13 mouse cellular contexts compared by ENCODE assay signal in genomic region chr8:12811231-12811630, GRCm38 (mm10). TPM values are rescaled to one million over a fixed set of nuclear protein-coding genes. Genes with fewer than 3 reads are reported as not detected.
DNase-seq lines count a peak whose midpoint lies in the region; ATAC-seq and TF ChIP-seq lines count a peak whose summit lies in the region.
"Had no signal": no experiment of that assay in that cellular context is flagged by ENCODE, and none has a peak within 500 bp of the region (broad histone marks: within the 10 kb centered on the region; RNA-seq: fewer than 3 reads in every experiment).

No protein-coding gene starts in this region.

- H3K27ac ChIP-seq in liver, postnatal 0 days (ENCODE audit: low read depth): no peak overlapping the region
- H3K27ac ChIP-seq in liver, embryonic 11.5 days (ENCODE audit: low read depth, low read length): no peak overlapping the region
- H3K27ac ChIP-seq: forebrain, embryonic 13.5 days; lung, embryonic 15.5 days had no signal

- peaks cover 18% of the 10 kb centered on the region for H3K27me3 ChIP-seq in liver, postnatal 0 days (ENCODE audit: insufficient read depth, low read length)
- no peaks in the 10 kb centered on the region for H3K27me3 ChIP-seq in liver, embryonic 11.5 days (replicated peaks; ENCODE audit: control insufficient read depth, insufficient read depth, low read length)
- H3K27me3 ChIP-seq: forebrain, embryonic 13.5 days; lung, embryonic 15.5 days had no signal

- no peak overlapping the region for H3K9ac ChIP-seq in liver, postnatal 0 days (replicated peaks)
- H3K9ac ChIP-seq in liver, embryonic 11.5 days (ENCODE audit: low read depth, low read length): no peak overlapping the region
- H3K9ac ChIP-seq: forebrain, embryonic 13.5 days; lung, embryonic 15.5 days had no signal

- ATAC-seq in frontal cortex, adult (ENCODE audit: low TSS enrichment): peak; percentile 65
- no peak for ATAC-seq in liver, postnatal 0 days
- no peak for ATAC-seq in liver, embryonic 11.5 days (replicated peaks; ENCODE audit: low FRiP score)
- ATAC-seq: forebrain, embryonic 13.5 days had no signal

- H3K4me1 ChIP-seq in liver, postnatal 0 days (ENCODE audit: insufficient read depth): no peaks in the 10 kb centered on the region
- no peaks in the 10 kb centered on the region for H3K4me1 ChIP-seq in liver, embryonic 11.5 days (replicated peaks; ENCODE audit: control insufficient read depth, insufficient read depth, low read length)
- H3K4me1 ChIP-seq: forebrain, embryonic 13.5 days had no signal

- no peaks in the 10 kb centered on the region for H3K9me3 ChIP-seq in liver, postnatal 0 days (ENCODE audit: low read length)
- no peaks in the 10 kb centered on the region for H3K9me3 ChIP-seq in liver, embryonic 11.5 days (ENCODE audit: control insufficient read depth, low read length)
- H3K9me3 ChIP-seq: forebrain, embryonic 13.5 days; lung, embryonic 15.5 days had no signal

- no peak overlapping the region for H3K4me3 ChIP-seq in liver, postnatal 0 days (ENCODE audit: low read depth, low read length)
- no peak overlapping the region for H3K4me3 ChIP-seq in liver, embryonic 11.5 days (ENCODE audit: low read depth, low read length)
- H3K4me3 ChIP-seq: forebrain, embryonic 13.5 days; lung, embryonic 15.5 days; myocyte had no signal

- H3K36me3 ChIP-seq in liver, postnatal 0 days (replicated peaks; ENCODE audit: insufficient read depth, low read length): 0 out of 2 replicates have a peak, but pooled peaks cover 2% of the 10 kb centered on the region
- no peaks in the 10 kb centered on the region for H3K36me3 ChIP-seq in liver, embryonic 11.5 days (ENCODE audit: control insufficient read depth, insufficient read depth, low read length)

- no peak for TF ChIP-seq EP300 in liver, postnatal 0 days (IDR thresholded peaks at IDR 0.05; ENCODE audit: low read depth)

- 43% methylated on average over 6 of the region's 6 CpGs for WGBS in liver, postnatal 0 days (ENCODE audit: insufficient replicate concordance)
- 44% methylated on average over 6 of the region's 6 CpGs for WGBS in liver, embryonic 11.5 days

- DNase-seq in frontal cortex, postnatal 36 days (ENCODE audit: low spot score in 2 of 2): no peak
- no peak for DNase-seq in liver, postnatal 0 days
- no peak for DNase-seq in liver, embryonic 11.5 days (ENCODE audit: low spot score)
- peak; percentile 19 for DNase-seq in ES-CJ7 (ENCODE audit: low read depth, low spot score)
- peak; percentile 6 for DNase-seq in induced T-regulatory cell, adult 2 months (ENCODE audit: low read depth)
- no peak for DNase-seq in urinary bladder, postnatal 14 days (ENCODE audit: low spot score)
- no peak for DNase-seq in cerebellum, postnatal 4 days (ENCODE audit: low spot score in 2 of 2)
- DNase-seq: kidney, postnatal 10 days; thymus, postnatal 36 days had no signal

- peak; percentile 27 for TF ChIP-seq CTCF in liver, postnatal 0 days (IDR thresholded peaks at IDR 0.05; ENCODE audit: low read depth)

- H3K4me2 ChIP-seq in liver, postnatal 0 days (ENCODE audit: low read depth, low read length): no peak overlapping the region
- H3K4me2 ChIP-seq in liver, embryonic 11.5 days: no peak overlapping the region
- H3K4me2 ChIP-seq: forebrain, embryonic 13.5 days; lung, embryonic 15.5 days had no signal

RNA-seq across cellular contexts. Expression of gene Atp11a, which starts 54.4 kb away (rescaled TPM):
- 0.90 and 1.1 TPM in 2 replicates for polyA plus RNA-seq in liver, postnatal 0 days (2015; fragmentation: Nextera tagmentation; extraction: Ambion mirVana)
- 5.4 and 7.0 TPM in 2 replicates for polyA plus RNA-seq in liver, embryonic 11.5 days (2014; fragmentation: Nextera tagmentation; extraction: Ambion mirVana)

Comparison
In these comparisons a context has a peak if more than half of its experiments do, and no peak if none do; other contexts are left out.
1. DNase-seq: peak in ES-CJ7 (single experiment) and induced T-regulatory cell, adult 2 months (single experiment); none in frontal cortex, postnatal 36 days (0 of 2), liver, postnatal 0 days (single experiment), liver, embryonic 11.5 days (single experiment), urinary bladder, postnatal 14 days (single experiment) and cerebellum, postnatal 4 days (0 of 2).